Mouse (Mus musculus): ENCODE results near the gene Slc35f1. TPM values are rescaled to one million over a fixed set of nuclear protein-coding genes. Genes with fewer than 3 reads are reported as not detected.
A peak's percentile ranks its signal among the peaks of the same experiment; 100 is the strongest.

The Slc35f1 gene
- total and polyA plus RNA-seq, 3 experiments: 0.57 to 0.80 (median 0.73) TPM

DNA sequence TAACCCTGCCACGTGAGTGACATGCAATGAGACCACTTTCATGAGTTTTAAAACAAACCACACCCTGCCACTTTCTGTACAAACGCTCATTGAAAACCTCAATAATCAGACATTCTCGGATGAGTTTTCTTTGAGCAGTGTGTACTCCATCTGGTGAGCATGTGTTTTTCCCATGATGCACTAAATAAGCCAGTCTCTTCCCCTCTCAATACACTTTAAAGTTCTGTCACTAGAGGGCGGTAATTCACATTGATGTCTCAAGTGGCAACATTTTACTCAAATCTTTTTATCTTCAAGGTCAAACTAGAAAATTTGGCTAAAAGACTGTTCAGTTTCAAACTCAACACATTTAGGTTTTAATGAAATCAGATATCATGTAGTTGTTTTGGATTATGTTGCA is 68.3 kb downstream of the Slc35f1 start:
- 28% methylated on average over 4 of the region's 4 CpGs for whole genome bisulfite sequencing
- Histone ChIP-seq H3K79me2 (replicated peaks; ENCODE audit: control insufficient read depth, insufficient read depth, low read length) (no peaks in the 10 kb centered on the region), H3K9ac (ENCODE audit: low read depth, low read length) (no peak overlapping the region), H3K4me3 (no peak overlapping the region), H3K27me3 (ENCODE audit: control insufficient read depth, insufficient read depth, low read length) (no peaks in the 10 kb centered on the region), H3K36me3 (ENCODE audit: control insufficient read depth, insufficient read depth, low read length) (no peaks in the 10 kb centered on the region), H3K27ac (no peak overlapping the region), H3K4me1 (ENCODE audit: control insufficient read depth, insufficient read depth, low read length) (no peaks in the 10 kb centered on the region)
- no peak for DNase-seq
- no peak for TF ChIP-seq POLR2A (IDR thresholded peaks at IDR 0.05; ENCODE audit: insufficient read depth, low read depth, low read length)
- peak; percentile 69 for TF ChIP-seq CTCF (IDR thresholded peaks at IDR 0.05)
- intact Hi-C loops (cut with DNase I): no loop called here

DNA sequence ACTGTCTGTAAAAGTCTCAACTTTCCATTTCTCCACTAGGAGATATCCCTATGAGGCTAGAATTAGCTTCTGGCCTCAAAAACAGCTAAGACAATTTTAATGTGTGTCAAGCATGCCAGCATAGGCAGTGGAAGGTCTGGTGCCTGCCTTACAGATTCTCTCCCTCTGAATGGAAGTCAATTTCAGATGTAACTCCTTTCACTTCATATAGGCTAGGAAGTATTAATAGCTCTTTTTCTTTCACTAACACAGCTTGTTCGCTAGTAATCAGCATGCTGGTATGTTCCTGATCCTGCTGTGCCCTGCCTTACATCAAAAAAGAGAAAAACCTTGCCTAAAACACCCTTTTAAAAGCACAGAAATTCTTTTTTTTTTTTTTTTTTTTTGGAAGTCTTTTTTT is 70.2 kb downstream of the Slc35f1 start:
- WGBS: 89% methylated on average over 1 of the region's 1 CpGs
- H3K9ac ChIP-seq (ENCODE audit: low read depth, low read length): no peak overlapping the region
- H3K79me2 ChIP-seq (replicated peaks; ENCODE audit: control insufficient read depth, insufficient read depth, low read length): no peaks in the 10 kb centered on the region
- H3K4me1 ChIP-seq (ENCODE audit: control insufficient read depth, insufficient read depth, low read length): no peaks in the 10 kb centered on the region
- H3K4me3 ChIP-seq: no peak overlapping the region
- no peak for DNase-seq
- H3K27me3 ChIP-seq (ENCODE audit: control insufficient read depth, insufficient read depth, low read length): no peaks in the 10 kb centered on the region
- no peak overlapping the region for H3K27ac ChIP-seq
- intact Hi-C loops (cut with DNase I): no loop called here
- no peaks in the 10 kb centered on the region for H3K36me3 ChIP-seq (ENCODE audit: control insufficient read depth, insufficient read depth, low read length)
- TF ChIP-seq CTCF (IDR thresholded peaks at IDR 0.05): no peak

DNA sequence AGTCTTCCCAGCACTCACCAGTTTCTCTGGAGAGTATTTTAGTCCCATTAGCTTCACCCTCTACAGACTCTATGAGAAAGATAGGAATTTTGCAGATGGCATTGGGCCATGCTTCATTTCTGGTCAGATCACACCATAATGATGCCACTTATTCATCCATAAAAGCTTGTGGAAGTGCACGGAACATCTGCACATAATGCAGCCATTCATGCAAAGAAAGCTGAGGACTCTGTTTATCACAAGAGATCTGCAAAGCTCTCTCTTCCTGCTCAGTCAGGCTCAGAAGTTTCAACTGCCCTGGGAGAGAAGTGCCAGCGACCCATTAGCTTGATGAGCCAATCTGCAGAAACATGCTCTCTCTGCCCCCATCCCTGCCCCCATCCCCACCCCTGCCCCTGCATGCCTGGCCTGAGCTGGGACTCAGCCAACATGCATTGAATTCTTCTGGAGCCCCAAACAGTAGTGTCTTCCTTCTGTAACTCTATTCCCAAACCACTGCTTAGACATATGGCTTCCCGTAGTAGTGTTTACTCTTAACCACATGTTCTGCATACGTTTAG is 89.7 kb downstream of the Slc35f1 start:
- intact Hi-C loops (cut with DNase I): no loop called here
- 64% methylated on average over 4 of the region's 4 CpGs for WGBS
- Histone ChIP-seq H3K27me3 (ENCODE audit: control insufficient read depth, insufficient read depth, low read length) (no peaks in the 10 kb centered on the region), H3K4me1 (ENCODE audit: control insufficient read depth, insufficient read depth, low read length) (no peaks in the 10 kb centered on the region), H3K79me2 (replicated peaks; ENCODE audit: control insufficient read depth, insufficient read depth, low read length) (no peaks in the 10 kb centered on the region), H3K9ac (ENCODE audit: low read depth, low read length) (no peak overlapping the region), H3K36me3 (ENCODE audit: control insufficient read depth, insufficient read depth, low read length) (no peaks in the 10 kb centered on the region), H3K27ac (no peak overlapping the region), H3K4me3 (no peak overlapping the region)
- TF ChIP-seq EP300 (IDR thresholded peaks at IDR 0.05; ENCODE audit: insufficient read depth, low read depth, low read length) (no peak), POLR2A (IDR thresholded peaks at IDR 0.05; ENCODE audit: insufficient read depth, low read depth, low read length) (no peak), CTCF (IDR thresholded peaks at IDR 0.05) (no peak)
- DNase-seq: no peak

DNA sequence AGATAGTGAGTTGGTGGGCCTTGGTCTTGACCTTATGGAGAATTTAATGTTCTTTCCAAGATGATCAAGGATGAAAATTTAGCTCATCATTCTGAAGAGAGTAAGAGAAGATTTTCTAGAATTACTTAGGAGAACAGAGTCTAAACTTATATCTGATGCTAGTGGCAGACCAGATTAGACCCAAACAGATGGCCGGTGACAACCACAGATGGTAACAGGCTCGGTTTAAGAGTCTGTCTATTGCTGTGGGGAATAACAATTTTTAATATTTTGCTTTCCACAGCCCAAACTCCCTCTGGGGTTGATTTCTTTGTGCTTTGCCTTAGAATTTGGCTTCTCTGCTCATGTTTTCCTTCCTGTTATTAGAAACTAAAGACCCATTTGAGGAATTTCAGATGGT is 96.7 kb downstream of the Slc35f1 start:
- 60% methylated on average over 2 of the region's 2 CpGs for WGBS
- Histone ChIP-seq H3K27ac (no peak overlapping the region), H3K9ac (ENCODE audit: low read depth, low read length) (no peak overlapping the region), H3K27me3 (ENCODE audit: control insufficient read depth, insufficient read depth, low read length) (no peaks in the 10 kb centered on the region), H3K4me1 (ENCODE audit: control insufficient read depth, insufficient read depth, low read length) (no peaks in the 10 kb centered on the region), H3K36me3 (ENCODE audit: control insufficient read depth, insufficient read depth, low read length) (no peaks in the 10 kb centered on the region), H3K79me2 (replicated peaks; ENCODE audit: control insufficient read depth, insufficient read depth, low read length) (no peaks in the 10 kb centered on the region), H3K4me3 (no peak overlapping the region)
- TF ChIP-seq EP300 (IDR thresholded peaks at IDR 0.05; ENCODE audit: insufficient read depth, low read depth, low read length) (no peak), POLR2A (IDR thresholded peaks at IDR 0.05; ENCODE audit: insufficient read depth, low read depth, low read length) (no peak), CTCF (IDR thresholded peaks at IDR 0.05) (no peak)
- intact Hi-C loops (cut with DNase I): no loop called here
- no peak for DNase-seq

DNA sequence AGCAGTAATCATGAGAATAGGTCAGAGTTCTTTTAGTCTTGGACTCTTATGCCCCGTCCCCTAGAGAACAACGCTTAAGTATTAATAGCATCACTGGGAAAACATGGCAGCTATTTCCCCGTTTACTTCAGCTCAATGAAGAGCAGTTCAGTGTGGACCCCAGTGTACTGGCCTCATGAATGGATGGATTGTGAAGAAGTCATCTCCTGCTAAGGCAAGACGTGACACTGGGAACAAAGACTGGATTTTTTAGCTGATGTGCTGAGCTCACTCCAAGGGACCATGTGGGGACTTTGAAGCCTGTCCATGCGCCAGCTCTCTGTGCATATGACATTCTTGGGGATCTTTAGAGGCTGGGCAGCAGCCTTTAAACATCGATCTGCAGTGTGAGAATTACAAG is 101.2 kb downstream of the Slc35f1 start:
- H3K27ac ChIP-seq: no peak overlapping the region
- H3K36me3 ChIP-seq (ENCODE audit: control insufficient read depth, insufficient read depth, low read length): no peaks in the 10 kb centered on the region
- H3K4me1 ChIP-seq (ENCODE audit: control insufficient read depth, insufficient read depth, low read length): no peaks in the 10 kb centered on the region
- WGBS: 76% methylated on average over 6 of the region's 6 CpGs
- no peaks in the 10 kb centered on the region for H3K27me3 ChIP-seq (ENCODE audit: control insufficient read depth, insufficient read depth, low read length)
- H3K4me3 ChIP-seq: no peak overlapping the region
- intact Hi-C loops (cut with DNase I): no loop called here
- H3K9ac ChIP-seq (ENCODE audit: low read depth, low read length): no peak overlapping the region
- no peak for DNase-seq
- H3K79me2 ChIP-seq (replicated peaks; ENCODE audit: control insufficient read depth, insufficient read depth, low read length): no peaks in the 10 kb centered on the region
- TF ChIP-seq CTCF (IDR thresholded peaks at IDR 0.05): no peak
- TF ChIP-seq EP300 (IDR thresholded peaks at IDR 0.05; ENCODE audit: insufficient read depth, low read depth, low read length): no peak

DNA sequence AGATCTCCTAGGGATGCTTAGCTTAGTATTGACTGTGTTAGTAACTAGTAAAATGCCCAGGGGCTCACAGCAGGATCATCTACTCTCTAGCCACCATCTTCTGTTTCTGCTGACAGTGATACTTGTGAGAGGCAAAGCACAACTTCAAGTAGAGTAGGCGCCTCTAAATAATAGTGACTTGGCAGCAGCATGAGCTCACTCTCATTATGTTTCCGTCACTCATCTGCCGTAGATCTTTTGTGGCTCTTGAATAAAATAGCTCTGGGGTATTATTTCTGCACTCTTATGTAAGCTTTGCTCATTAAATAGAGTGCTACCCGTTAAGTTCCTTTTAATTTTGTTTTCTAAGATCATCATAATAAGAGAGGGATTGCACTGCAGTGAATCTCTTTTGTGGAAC is 107.1 kb downstream of the Slc35f1 start:
- TF ChIP-seq EP300 (IDR thresholded peaks at IDR 0.05; ENCODE audit: insufficient read depth, low read depth, low read length) (no peak), CTCF (IDR thresholded peaks at IDR 0.05) (no peak), POLR2A (IDR thresholded peaks at IDR 0.05; ENCODE audit: insufficient read depth, low read depth, low read length) (no peak)
- Histone ChIP-seq H3K27me3 (ENCODE audit: control insufficient read depth, insufficient read depth, low read length) (no peaks in the 10 kb centered on the region), H3K9ac (ENCODE audit: low read depth, low read length) (no peak overlapping the region), H3K4me3 (no peak overlapping the region), H3K36me3 (ENCODE audit: control insufficient read depth, insufficient read depth, low read length) (no peaks in the 10 kb centered on the region), H3K4me1 (ENCODE audit: control insufficient read depth, insufficient read depth, low read length) (no peaks in the 10 kb centered on the region), H3K79me2 (replicated peaks; ENCODE audit: control insufficient read depth, insufficient read depth, low read length) (no peaks in the 10 kb centered on the region), H3K27ac (no peak overlapping the region)
- 70% methylated on average over 4 of the region's 4 CpGs for WGBS
- intact Hi-C loops (cut with DNase I): no loop called here
- no peak for DNase-seq

Data from heart, adult 2 months (tissue).